Mouse (Mus musculus) layer of hippocampus, adult 2 months (tissue): ENCODE measurements around the gene Apold1. TPM values are rescaled to one million over a fixed set of nuclear protein-coding genes. Genes with fewer than 3 reads are reported as not detected.
A peak's percentile ranks its signal among the peaks of the same experiment; 100 is the strongest.

ENCODE experiments used
- DNase-seq, 2 experiments: peaks; one replicate each; pipeline ENCODE4 v3.0.0; 2022; ENCODE audit warnings: low spot score in 2 of 2
- H3K27ac ChIP-seq: fragments of 200-600 bp; 2 replicates; pipeline ENCODE4 v1.8.1; 2022
- H3K4me3 ChIP-seq: fragments of 200-600 bp; 2 replicates; pipeline ENCODE4 v1.8.1; 2022; ENCODE audit warnings: mild to moderate bottlenecking
- CTCF ChIP-seq: fragments of 200-600 bp; conservative IDR thresholded peaks from 2 replicates; pipeline ENCODE4 v1.8.1; 2022; ENCODE audit warnings: antibody characterized with exemption, mild to moderate bottlenecking, moderate library complexity
- total RNA-seq, 2 experiments: library from RNA; stranded (reverse); gene quantifications; 2 replicates each; pipeline ENCODE4 v1.2.3; 2021

Apold1 gene
- total RNA-seq, 2 experiments from 2014 or later: 1.9 to 2.5 TPM

- no peak for TF ChIP-seq CTCF
- Histone ChIP-seq H3K4me3 (no peak overlapping the region; the same call in 1 of the 2 replicates), H3K27ac (peak overlapping the region; percentile 23; the same call in 1 of the 2 replicates)
- peak; percentile 7 to 16 for DNase-seq
These were observed 27.5 kb upstream of the Apold1 start for GRCm38 (mm10) chr6:134953976-134954375.

- DNase-seq: no peak
- no peak overlapping the region for H3K4me3 ChIP-seq
- H3K27ac ChIP-seq: no peak overlapping the region
- TF ChIP-seq CTCF: peak; percentile 52
These were observed 25.1 kb upstream of the Apold1 start for GRCm38 (mm10) chr6:134956388-134956787.

- no peak overlapping the region for H3K27ac ChIP-seq
- no peak overlapping the region for H3K4me3 ChIP-seq
- no peak for DNase-seq
- no peak for TF ChIP-seq CTCF
These were observed 20.2 kb upstream of the Apold1 start for GRCm38 (mm10) chr6:134961286-134961685.

- no peak for DNase-seq
- H3K27ac ChIP-seq: no peak overlapping the region
- no peak overlapping the region for H3K4me3 ChIP-seq
- no peak for TF ChIP-seq CTCF
These were observed 19.5 kb upstream of the Apold1 start for GRCm38 (mm10) chr6:134961858-134962517.

GRCm38 (mm10) chr6:134962518-134962893 is 19.0 kb upstream of the Apold1 start:
- TF ChIP-seq CTCF: no peak
- no peak for DNase-seq
- no peak overlapping the region for H3K27ac ChIP-seq
- no peak overlapping the region for H3K4me3 ChIP-seq

- no peak for TF ChIP-seq CTCF
- no peak for DNase-seq
- no peak overlapping the region for H3K27ac ChIP-seq
These were observed 17.6 kb upstream of the Apold1 start for GRCm38 (mm10) chr6:134963910-134964309.

GRCm38 (mm10) chr6:134966681-134967080 is 14.8 kb upstream of the Apold1 start:
- no peak overlapping the region for H3K27ac ChIP-seq
- no peak for DNase-seq
- H3K4me3 ChIP-seq: no peak overlapping the region
- TF ChIP-seq CTCF: no peak

More at GRCm38 (mm10) chr6:134963910-134964309, 17.6 kb upstream of the Apold1 start:
- H3K4me3 ChIP-seq: no peak overlapping the region

GRCm38 (mm10) chr6:134968326-134968725 is 13.2 kb upstream of the Apold1 start:
- Histone ChIP-seq H3K4me3 (no peak overlapping the region), H3K27ac (no peak overlapping the region)
- TF ChIP-seq CTCF: no peak
- no peak for DNase-seq

- TF ChIP-seq CTCF: no peak
- Histone ChIP-seq H3K4me3 (no peak overlapping the region), H3K27ac (no peak overlapping the region)
- DNase-seq: no peak
These were observed 12.0 kb upstream of the Apold1 start for GRCm38 (mm10) chr6:134969498-134969897.

- TF ChIP-seq CTCF: no peak
- H3K4me3 ChIP-seq: no peak overlapping the region
- DNase-seq: no peak
- no peak overlapping the region for H3K27ac ChIP-seq
These were observed 9.4 kb upstream of the Apold1 start for GRCm38 (mm10) chr6:134972096-134972495.

GRCm38 (mm10) chr6:134976628-134977027 is 4.9 kb upstream of the Apold1 start:
- no peak for TF ChIP-seq CTCF
- Histone ChIP-seq H3K4me3 (no peak overlapping the region), H3K27ac (no peak overlapping the region)
- no peak for DNase-seq

- Histone ChIP-seq H3K27ac (peak overlapping the region; percentile 96), H3K4me3 (peak overlapping the region; percentile 87)
- TF ChIP-seq CTCF: peak; percentile 86
- peak; percentile 88 to 89 for DNase-seq
These were observed 2.2 kb downstream of the Apold1 start for GRCm38 (mm10) chr6:134983529-134984370.

GRCm38 (mm10) chr6:134984748-134985147 is 3.2 kb downstream of the Apold1 start:
- DNase-seq: no peak
- Histone ChIP-seq H3K4me3 (no peak overlapping the region), H3K27ac (no peak overlapping the region)
- peak; percentile 75 for TF ChIP-seq CTCF
